8 mouse cellular contexts compared by ENCODE assay signal in the genomic region with DNA sequence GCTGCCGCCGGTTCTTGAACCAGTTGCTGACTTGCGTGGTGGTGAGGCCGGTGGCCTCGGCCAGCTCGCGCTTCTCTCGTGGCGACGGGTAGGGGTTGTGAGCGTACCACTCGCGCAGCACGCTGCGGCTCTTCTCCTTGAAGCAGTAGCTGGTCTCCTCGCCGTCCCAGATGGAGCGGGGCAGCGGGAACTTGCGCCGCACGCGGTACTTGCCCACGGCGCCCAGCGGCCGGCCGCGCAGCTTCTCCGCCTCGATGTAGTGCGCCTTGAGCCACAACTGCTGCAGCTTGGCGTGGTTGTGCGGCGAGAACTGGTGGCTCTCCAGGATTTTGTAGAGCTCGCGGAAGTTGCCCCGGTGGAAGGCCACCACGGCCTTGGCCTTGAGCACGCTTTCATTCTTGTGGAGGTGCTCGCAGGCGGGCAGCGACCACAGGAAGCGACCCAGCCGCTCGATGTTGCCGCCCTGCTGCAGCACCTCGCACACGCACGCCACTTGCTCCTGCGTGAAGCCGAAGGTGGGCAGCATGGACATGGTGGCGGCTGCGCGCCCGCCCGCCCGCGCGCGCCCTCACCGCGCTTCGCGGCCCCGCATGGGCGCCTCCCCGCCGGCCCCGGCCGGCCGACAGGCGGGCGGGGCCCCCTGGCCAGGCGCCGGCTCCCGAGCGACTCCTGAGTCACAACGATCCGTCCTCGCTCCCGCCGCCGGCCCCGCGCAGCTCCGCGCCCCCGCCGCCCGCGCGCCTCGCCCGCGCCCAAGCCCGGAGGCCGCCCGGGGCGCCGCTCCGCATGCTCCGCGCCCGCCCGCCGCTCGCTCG. TPM values are rescaled to one million over a fixed set of nuclear protein-coding genes. Genes with fewer than 3 reads are reported as not detected.
DNase-seq lines count a peak whose midpoint lies in the region; ATAC-seq lines count a peak whose summit lies in the region.

No protein-coding gene starts in this region.

- no peak for ATAC-seq in lung, embryonic 15.5 days (ENCODE audit: borderline replicate concordance, extremely low read depth, low FRiP score, low TSS enrichment)
- ATAC-seq in embryonic facial prominence, embryonic 11.5 days (replicated peaks; ENCODE audit: insufficient number of reproducible peaks, low FRiP score, low TSS enrichment, low read depth): no peak
- no peak for ATAC-seq in hindbrain, embryonic 15.5 days (ENCODE audit: low FRiP score, low read depth)
- ATAC-seq in midbrain, embryonic 12.5 days (ENCODE audit: low FRiP score, low read depth): no peak
- ATAC-seq in erythroid progenitor cell, adult 5-6 weeks (replicated peaks; ENCODE audit: low FRiP score, poor library complexity, severe bottlenecking): no peak
- no peak for ATAC-seq in activated CD4-positive, CD25-positive, alpha-beta regulatory T cell, adult 4 months

- under 1% methylated on average over 70 of the region's 109 CpGs for WGBS in lung, embryonic 15.5 days
- WGBS in embryonic facial prominence, embryonic 11.5 days: under 1% methylated on average over 87 of the region's 109 CpGs
- under 1% methylated on average over 97 of the region's 109 CpGs for WGBS in hindbrain, embryonic 15.5 days
- WGBS in midbrain, embryonic 12.5 days: under 1% methylated on average over 79 of the region's 109 CpGs

- H3K4me1 ChIP-seq in lung, embryonic 15.5 days: peaks cover 22% of the 10 kb centered on the region
- peaks cover 6% of the 10 kb centered on the region; the same call in 1 of the 2 replicates for H3K4me1 ChIP-seq in embryonic facial prominence, embryonic 11.5 days (ENCODE audit: control insufficient read depth, insufficient read depth, low read length)
- H3K4me1 ChIP-seq in hindbrain, embryonic 15.5 days (replicated peaks): peaks cover 14% of the 10 kb centered on the region
- peaks cover 29% of the 10 kb centered on the region for H3K4me1 ChIP-seq in midbrain, embryonic 12.5 days

- no peaks in the 10 kb centered on the region for H3K36me3 ChIP-seq in lung, embryonic 15.5 days
- no peaks in the 10 kb centered on the region for H3K36me3 ChIP-seq in embryonic facial prominence, embryonic 11.5 days (replicated peaks; ENCODE audit: control insufficient read depth, insufficient read depth, low read depth, low read length)
- no peaks in the 10 kb centered on the region for H3K36me3 ChIP-seq in hindbrain, embryonic 15.5 days
- H3K36me3 ChIP-seq in midbrain, embryonic 12.5 days: no peaks in the 10 kb centered on the region

- no peak overlapping the region for H3K27ac ChIP-seq in lung, embryonic 15.5 days
- H3K27ac ChIP-seq in embryonic facial prominence, embryonic 11.5 days (replicated peaks; ENCODE audit: low read depth, low read length): peak overlapping the region; percentile 83
- H3K27ac ChIP-seq in hindbrain, embryonic 15.5 days (replicated peaks): no peak overlapping the region
- peak overlapping the region; percentile 10; the same call in 1 of the 2 replicates for H3K27ac ChIP-seq in midbrain, embryonic 12.5 days (replicated peaks)

- H3K27me3 ChIP-seq in lung, embryonic 15.5 days: peaks cover 98% of the 10 kb centered on the region
- peaks cover 18% of the 10 kb centered on the region for H3K27me3 ChIP-seq in embryonic facial prominence, embryonic 11.5 days (ENCODE audit: control insufficient read depth, insufficient read depth, low read length)
- peaks cover 85% of the 10 kb centered on the region for H3K27me3 ChIP-seq in hindbrain, embryonic 15.5 days
- H3K27me3 ChIP-seq in midbrain, embryonic 12.5 days: peaks cover 98% of the 10 kb centered on the region

- no peak for DNase-seq in lung, adult 18-20 months
- peak; percentile 40 for DNase-seq in embryonic facial prominence, embryonic 11.5 days (ENCODE audit: low spot score)
- no peak for DNase-seq in thymus, postnatal 0 days (ENCODE audit: low spot score)

- H3K9ac ChIP-seq in lung, embryonic 15.5 days: no peak overlapping the region
- H3K9ac ChIP-seq in embryonic facial prominence, embryonic 11.5 days (replicated peaks; ENCODE audit: low read length): peak overlapping the region; percentile 94
- H3K9ac ChIP-seq in hindbrain, embryonic 15.5 days: no peak overlapping the region
- H3K9ac ChIP-seq in midbrain, embryonic 12.5 days (replicated peaks): peak overlapping the region; percentile 37

- H3K4me3 ChIP-seq in lung, embryonic 15.5 days: peak overlapping the region; percentile 40
- peak overlapping the region; percentile 77 for H3K4me3 ChIP-seq in embryonic facial prominence, embryonic 11.5 days (ENCODE audit: low read depth, low read length)
- H3K4me3 ChIP-seq in hindbrain, embryonic 15.5 days: peak overlapping the region; percentile 30
- H3K4me3 ChIP-seq in midbrain, embryonic 12.5 days: peak overlapping the region; percentile 39

- H3K4me2 ChIP-seq in lung, embryonic 15.5 days: peak overlapping the region; percentile 85
- H3K4me2 ChIP-seq in embryonic facial prominence, embryonic 11.5 days (ENCODE audit: low read depth, low read length): peak overlapping the region; percentile 61
- peak overlapping the region; percentile 62 for H3K4me2 ChIP-seq in hindbrain, embryonic 15.5 days
- H3K4me2 ChIP-seq in midbrain, embryonic 12.5 days (replicated peaks): peak overlapping the region; percentile 54

- no peaks in the 10 kb centered on the region for H3K9me3 ChIP-seq in lung, embryonic 15.5 days
- H3K9me3 ChIP-seq in embryonic facial prominence, embryonic 11.5 days (replicated peaks; ENCODE audit: control insufficient read depth, low read length): no peaks in the 10 kb centered on the region
- no peaks in the 10 kb centered on the region for H3K9me3 ChIP-seq in hindbrain, embryonic 15.5 days
- H3K9me3 ChIP-seq in midbrain, embryonic 12.5 days: no peaks in the 10 kb centered on the region

RNA-seq across cellular contexts. Expression of gene Six2, which starts 0.4 kb away (rescaled TPM):
- 0.21 and 0.55 TPM in 2 replicates for polyA plus RNA-seq in lung, embryonic 15.5 days (2015; fragmentation: Nextera tagmentation; extraction: Ambion mirVana)
- 42.5 and 55.0 TPM in 2 replicates for polyA plus RNA-seq in embryonic facial prominence, embryonic 11.5 days (2014; fragmentation: Nextera tagmentation; extraction: Ambion mirVana)
- polyA plus RNA-seq in hindbrain, embryonic 15.5 days (2015; fragmentation: Nextera tagmentation; extraction: Ambion mirVana): 0.96 and 1.0 TPM in 2 replicates
- 3.8 and 8.8 TPM in 2 replicates for polyA plus RNA-seq in midbrain, embryonic 12.5 days (2016; fragmentation: Nextera tagmentation; extraction: Ambion mirVana)
- not detected in 2 replicates for total RNA-seq in erythroid progenitor cell, adult 5-6 weeks (2015; ENCODE audit: low replicate concordance)
- total RNA-seq in erythroid progenitor cell, adult 5-6 weeks (2017; ENCODE audit: low replicate concordance): not detected in 2 replicates
- not detected for polyA plus RNA-seq in activated CD4-positive, CD25-positive, alpha-beta regulatory T cell, adult 4 months (2017; shearing (Covaris generic))
- 4.7 and 5.4 TPM in 2 replicates for polyA plus RNA-seq in thymus, postnatal 0 days (2015; fragmentation: Nextera tagmentation; extraction: Ambion mirVana)

Comparison
In these comparisons a context has a peak if more than half of its experiments do, and no peak if none do; other contexts are left out.
1. H3K27ac ChIP-seq: peak in embryonic facial prominence, embryonic 11.5 days (single experiment) and midbrain, embryonic 12.5 days (single experiment); none in lung, embryonic 15.5 days (single experiment) and hindbrain, embryonic 15.5 days (single experiment).
2. H3K9ac ChIP-seq: peak in embryonic facial prominence, embryonic 11.5 days (single experiment) and midbrain, embryonic 12.5 days (single experiment); none in lung, embryonic 15.5 days (single experiment) and hindbrain, embryonic 15.5 days (single experiment).
3. Peak in every context shown above with its lines, with median percentiles within 50 percentile points of each other: H3K4me2 ChIP-seq and H3K4me3 ChIP-seq.